Mouse (Mus musculus) small intestine, adult 2 months (tissue): ENCODE results near the gene Clmn.

Experiments
- CTCF ChIP-seq: fragments of 200-500 bp; IDR thresholded peaks from 2 replicates; pipeline ENCODE4 v1.5.1; 2012; ENCODE audit warnings: low read depth, mild to moderate bottlenecking, control low read depth, inconsistent platforms, low read length, moderate library complexity, mixed read lengths; ENCODE audit not compliant: insufficient replicate concordance, insufficient read length; ENCODE audit errors: extremely low read depth
- POLR2A ChIP-seq: fragments of 200-500 bp; IDR thresholded peaks from 2 replicates; pipeline ENCODE4 v1.6.1; 2012; ENCODE audit warnings: low read depth, mild to moderate bottlenecking, control low read depth, inconsistent platforms, low read length, moderate library complexity

GRCm38 (mm10) chr12:104848667-104849066, 16.2 kb downstream of the Clmn start:
- TF ChIP-seq POLR2A (no peak), CTCF (no peak)
